Mouse (Mus musculus) stomach, embryonic 16.5 days (tissue): ENCODE data around the gene Scamp4. TPM values are rescaled to one million over a fixed set of nuclear protein-coding genes. Genes with fewer than 3 reads are reported as not detected.
A peak's percentile ranks its signal among the peaks of the same experiment; 100 is the strongest.

Experiments used
- ATAC-seq: fragments of 200-750 bp; cut with Nextera tagmentation; 2 replicates; pipeline ENCODE4 v1.8.0; 2017; ENCODE audit warnings: moderate number of reproducible peaks, moderate TSS enrichment; ENCODE audit not compliant: insufficient read depth, low FRiP score
- H3K27ac ChIP-seq: fragments of 300-500 bp; sonication (generic); 2 replicates; pipeline ENCODE4 v1.5.1; 2014; ENCODE audit warnings: low read length
- H3K27me3 ChIP-seq: fragments of 300-500 bp; sonication (generic); 2 replicates; pipeline ENCODE4 v1.6.1; 2014; ENCODE audit warnings: low read length, control low read depth, mixed read lengths; ENCODE audit not compliant: control insufficient read depth, insufficient read depth
- H3K36me3 ChIP-seq: fragments of 300-500 bp; sonication (generic); 2 replicates; pipeline ENCODE4 v1.6.1; 2014; ENCODE audit warnings: low read length; ENCODE audit not compliant: control insufficient read depth, insufficient read depth
- H3K4me1 ChIP-seq: fragments of 300-500 bp; sonication (generic); 2 replicates; pipeline ENCODE4 v1.6.1; 2014; ENCODE audit warnings: low read length, control low read depth, mixed read lengths; ENCODE audit not compliant: control insufficient read depth, insufficient read depth
- H3K4me2 ChIP-seq: fragments of 300-500 bp; sonication (generic); 2 replicates; pipeline ENCODE4 v1.6.1; 2014; ENCODE audit warnings: low read depth, low read length, mixed read lengths
- H3K4me3 ChIP-seq: fragments of 300-500 bp; sonication (generic); replicated peaks from 2 replicates; pipeline ENCODE4 v1.5.1; 2014; ENCODE audit warnings: mild to moderate bottlenecking, low read length
- H3K9ac ChIP-seq: fragments of 300-500 bp; sonication (generic); 2 replicates; pipeline ENCODE4 v1.6.1; 2014; ENCODE audit warnings: low read length
- H3K9me3 ChIP-seq: fragments of 300-500 bp; sonication (generic); replicated peaks from 2 replicates; pipeline ENCODE4 v1.6.1; 2016; ENCODE audit warnings: low read length, control low read depth; ENCODE audit not compliant: control insufficient read depth
- WGBS: fragments of 180-500 bp; shearing (Covaris S2); extraction: QIAGEN DNeasy Blood & Tissue Kit; methylation state at CpG from one replicate; pipeline ENCODE4 v1.1.7; 2014; 5-methylcytosine and 5-hydroxymethylcytosine counted together
- polyA plus RNA-seq: library from polyadenylated mRNA; unstranded; fragments of >200 nt; fragmentation: Nextera tagmentation; extraction: Ambion mirVana; gene quantifications from 2 replicates; pipeline ENCODE4 v1.2.1, GENCODE M21; 2015

The Scamp4 gene
- polyA plus RNA-seq, 1 experiment from 2014 or later, result 92.1 TPM

- Histone ChIP-seq H3K4me3 (peak overlapping the region; percentile 71; the same call in 1 of the 2 replicates), H3K36me3 (no peaks in the 10 kb centered on the region), H3K4me1 (peaks cover 21% of the 10 kb centered on the region), H3K27me3 (no peaks in the 10 kb centered on the region), H3K27ac (no peak overlapping the region), H3K4me2 (peak overlapping the region; percentile 92), H3K9ac (peak overlapping the region; percentile 88; the same call in 1 of the 2 replicates), H3K9me3 (no peaks in the 10 kb centered on the region)
- ATAC-seq, result no peak
- 78% methylated on average over 6 of the region's 6 CpGs for WGBS
Measured at GRCm38 (mm10) chr10:80654866-80655265, 52.2 kb downstream of the Scamp4 start.

DNA sequence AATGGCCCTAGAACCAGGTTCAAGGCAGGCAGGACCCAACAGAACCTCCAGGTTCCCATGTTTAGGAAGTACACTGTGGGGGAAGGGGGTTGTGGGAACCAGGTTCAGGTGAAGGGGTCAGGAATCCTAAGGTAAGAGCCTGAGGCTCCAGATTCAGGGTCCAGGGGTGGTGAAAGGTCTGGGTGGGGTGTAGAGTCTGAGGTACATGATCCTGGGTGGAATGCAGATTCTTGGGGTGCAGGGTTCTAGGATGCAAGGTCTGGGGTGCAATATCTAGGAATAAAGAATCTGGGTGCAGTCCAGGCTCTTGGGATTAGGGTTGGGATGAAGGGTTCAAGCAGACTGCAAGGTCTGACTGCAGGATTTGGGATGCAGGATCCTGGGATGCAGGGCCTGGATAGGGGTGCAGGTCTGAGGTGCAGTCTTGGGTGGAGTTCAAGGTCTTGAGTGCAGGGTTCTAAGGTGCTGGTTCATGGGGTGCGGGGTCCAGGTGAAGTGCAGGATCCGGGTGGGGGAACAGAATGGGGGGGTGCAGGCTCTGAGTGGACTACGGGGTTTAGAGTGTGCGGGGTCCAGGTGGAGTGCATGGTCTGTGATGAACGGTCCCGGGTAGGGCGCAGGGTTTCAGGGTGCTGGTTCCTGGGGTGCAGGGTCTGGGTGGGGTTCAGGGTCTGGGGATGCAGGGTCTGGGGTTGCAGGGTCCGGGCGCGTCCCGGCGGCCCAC, 52.9 kb downstream of the Scamp4 start:
- Histone ChIP-seq H3K9me3 (no peaks in the 10 kb centered on the region), H3K4me3 (peak overlapping the region; percentile 71), H3K4me2 (peak overlapping the region; percentile 92), H3K4me1 (peaks cover 21% of the 10 kb centered on the region), H3K27me3 (no peaks in the 10 kb centered on the region), H3K27ac (peak overlapping the region; percentile 21), H3K9ac (peak overlapping the region; percentile 88), H3K36me3 (no peaks in the 10 kb centered on the region)
- 2% methylated on average over 12 of the region's 12 CpGs for WGBS
- ATAC-seq, result peak; percentile 23; the same call in 1 of the 2 replicates

GRCm38 (mm10) chr10:80656130-80656862, 53.6 kb downstream of the Scamp4 start:
- Histone ChIP-seq H3K9me3 (no peaks in the 10 kb centered on the region), H3K36me3 (no peaks in the 10 kb centered on the region), H3K9ac (peak overlapping the region; percentile 88), H3K4me2 (peak overlapping the region; percentile 92), H3K4me1 (peaks cover 21% of the 10 kb centered on the region), H3K27ac (peak overlapping the region; percentile 96), H3K27me3 (no peaks in the 10 kb centered on the region), H3K4me3 (peak overlapping the region; percentile 71)
- under 1% methylated on average over 71 of the region's 72 CpGs for WGBS
- peak; percentile 92 for ATAC-seq

- peak within 1 kb of the TSS; percentile 88 for H3K9ac ChIP-seq
- peak within 1 kb of the TSS; percentile 96 for H3K27ac ChIP-seq
- H3K36me3 ChIP-seq, result no peaks in the 10 kb centered on the region
- peak within 1 kb of the TSS; percentile 71 for H3K4me3 ChIP-seq
- H3K4me1 ChIP-seq, result peaks cover 21% of the 10 kb centered on the region
- peak within 1 kb of the TSS; percentile 92 for H3K4me2 ChIP-seq
- 18% methylated on average over 15 of the region's 15 CpGs for WGBS
- ATAC-seq, result peak; percentile 7; the same call in 1 of the 2 replicates
- H3K9me3 ChIP-seq, result no peaks in the 10 kb centered on the region
- H3K27me3 ChIP-seq, result no peaks in the 10 kb centered on the region
Measured at GRCm38 (mm10) chr10:80656863-80657623, 54.4 kb downstream of the Scamp4 start, which contains the start of gene Btbd2. Btbd2 (minus strand) TSS chr10:80657071.

DNA sequence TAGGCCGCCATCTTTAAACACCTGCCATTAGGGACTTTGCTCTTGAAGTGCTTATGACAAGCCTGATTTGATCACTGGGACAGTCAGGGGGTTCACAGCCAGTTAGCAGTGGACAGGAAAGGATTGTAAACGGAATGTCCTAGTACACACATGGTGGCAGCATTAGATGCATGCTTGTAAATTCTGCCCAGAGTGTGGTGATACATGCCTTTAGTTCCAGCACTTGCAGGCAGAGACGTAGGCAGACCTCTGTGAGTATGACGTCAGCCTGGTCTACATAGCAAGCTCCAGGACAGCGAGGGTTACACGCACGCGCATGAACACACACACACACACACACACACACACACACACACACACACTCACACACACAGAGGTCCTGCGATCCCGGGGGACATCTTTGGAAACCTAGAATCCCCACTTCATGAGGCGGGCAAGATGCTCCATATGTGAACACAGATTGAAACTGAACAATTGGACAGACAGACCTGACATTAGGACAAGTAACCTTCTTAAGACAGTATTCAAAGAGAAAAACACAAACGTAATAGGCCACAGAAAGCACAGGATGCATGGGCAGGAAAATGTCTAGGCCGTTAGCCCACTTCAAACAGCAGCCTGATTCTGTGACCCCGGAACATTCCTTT, 55.6 kb downstream of the Scamp4 start:
- H3K4me3 ChIP-seq, result no peak overlapping the region
- no peak for ATAC-seq
- H3K9ac ChIP-seq, result no peak overlapping the region
- 82% methylated on average over 14 of the region's 14 CpGs for WGBS
- H3K27me3 ChIP-seq, result no peaks in the 10 kb centered on the region
- H3K4me2 ChIP-seq, result no peak overlapping the region
- H3K4me1 ChIP-seq, result peaks cover 24% of the 10 kb centered on the region
- H3K9me3 ChIP-seq, result no peaks in the 10 kb centered on the region
- no peaks in the 10 kb centered on the region for H3K36me3 ChIP-seq
- peak overlapping the region; percentile 4; the same call in 1 of the 2 replicates for H3K27ac ChIP-seq

DNA sequence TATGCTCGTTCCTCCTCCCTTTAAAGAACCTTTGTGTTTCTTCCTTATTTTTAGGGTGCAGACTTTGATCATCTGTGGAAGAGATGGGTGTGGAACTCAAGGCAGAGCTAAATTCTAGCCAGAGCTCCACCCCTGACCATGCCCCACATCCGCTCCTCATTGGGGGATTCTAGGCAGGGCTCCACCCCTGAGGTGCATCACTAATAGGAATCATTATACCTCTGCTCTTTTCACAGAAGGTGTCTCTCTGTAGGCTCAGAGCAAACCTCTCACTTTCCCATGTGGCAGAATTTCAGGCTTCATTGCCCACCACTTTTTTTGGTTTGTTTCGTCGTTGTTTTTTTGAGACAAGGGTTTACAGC, 56.1 kb downstream of the Scamp4 start:
- Histone ChIP-seq H3K9ac (no peak overlapping the region), H3K27me3 (no peaks in the 10 kb centered on the region), H3K4me2 (0 out of 2 replicates have a peak overlapping the region, but pooled peaks have one; percentile 31), H3K36me3 (no peaks in the 10 kb centered on the region), H3K4me3 (no peak overlapping the region; the same call in 1 of the 2 replicates), H3K4me1 (peaks cover 25% of the 10 kb centered on the region), H3K9me3 (no peaks in the 10 kb centered on the region), H3K27ac (peak overlapping the region; percentile 4; the same call in 1 of the 2 replicates)
- no peak for ATAC-seq
- 54% methylated on average over 4 of the region's 4 CpGs for WGBS

DNA sequence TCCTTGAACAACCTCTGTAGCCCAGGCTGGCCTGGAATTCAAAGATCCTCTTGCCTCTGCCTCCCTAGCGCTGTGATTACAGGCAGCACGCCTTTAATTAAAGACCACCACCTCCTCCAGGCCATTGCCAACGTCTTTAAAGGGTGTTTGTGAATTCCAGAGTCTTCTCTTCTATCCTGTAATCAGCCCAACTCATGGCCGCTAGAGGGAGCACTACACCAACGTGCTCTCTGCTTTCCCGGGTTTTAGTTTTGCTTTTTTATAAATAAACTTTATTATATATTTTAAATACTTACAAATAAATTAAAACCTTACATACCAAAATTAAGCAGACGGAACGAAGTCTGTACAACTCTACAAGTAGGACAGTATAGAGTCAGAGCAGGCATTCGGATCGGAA, 56.5 kb downstream of the Scamp4 start:
- 13% methylated on average over 10 of the region's 10 CpGs for WGBS
- Histone ChIP-seq H3K4me2 (peak overlapping the region; percentile 31; the same call in 1 of the 2 replicates), H3K27ac (peak overlapping the region; percentile 4; the same call in 1 of the 2 replicates), H3K36me3 (no peaks in the 10 kb centered on the region), H3K27me3 (no peaks in the 10 kb centered on the region), H3K4me1 (peaks cover 28% of the 10 kb centered on the region), H3K9ac (no peak overlapping the region), H3K4me3 (peak overlapping the region; percentile 31), H3K9me3 (no peaks in the 10 kb centered on the region)
- no peak for ATAC-seq

- no peaks in the 10 kb centered on the region for H3K9me3 ChIP-seq
- 40% methylated on average over 5 of the region's 5 CpGs for WGBS
- H3K9ac ChIP-seq, result no peak overlapping the region
- H3K4me2 ChIP-seq, result no peak overlapping the region
- no peaks in the 10 kb centered on the region for H3K27me3 ChIP-seq
- H3K36me3 ChIP-seq, result no peaks in the 10 kb centered on the region
- ATAC-seq, result no peak
- H3K4me3 ChIP-seq, result no peak overlapping the region
- H3K4me1 ChIP-seq, result peaks cover 32% of the 10 kb centered on the region
- no peak overlapping the region for H3K27ac ChIP-seq
Measured at GRCm38 (mm10) chr10:80661149-80661548, 58.5 kb downstream of the Scamp4 start.
